Mouse (Mus musculus) forebrain, embryonic 15.5 days (tissue): ENCODE measurements around the gene Epop. TPM values are rescaled to one million over a fixed set of nuclear protein-coding genes. Genes with fewer than 3 reads are reported as not detected.
"Not testable (repeated sequence)": the region's sequence is repeated elsewhere in the genome, so short reads cannot be mapped to it uniquely, and the experiment has no call there.

Experiments used
- ATAC-seq: fragments of 200-750 bp; cut with Nextera tagmentation; replicated peaks from 2 replicates; pipeline ENCODE4 v1.8.0; 2017; ENCODE audit warnings: mild to moderate bottlenecking, moderate TSS enrichment, moderate library complexity
- H3K27ac ChIP-seq: fragments of 300-500 bp; sonication (generic); replicated peaks from 2 replicates; pipeline ENCODE4 v1.5.1; 2015; ENCODE audit warnings: mild to moderate bottlenecking, inconsistent platforms
- H3K27me3 ChIP-seq: fragments of 300-500 bp; sonication (generic); 2 replicates; pipeline ENCODE4 v1.6.1; 2015; ENCODE audit warnings: inconsistent platforms
- H3K36me3 ChIP-seq: fragments of 300-500 bp; sonication (generic); 2 replicates; pipeline ENCODE4 v1.6.1; 2015; ENCODE audit warnings: mild to moderate bottlenecking, inconsistent platforms
- H3K4me1 ChIP-seq: fragments of 300-500 bp; sonication (generic); 2 replicates; pipeline ENCODE4 v1.6.1; 2015; ENCODE audit warnings: inconsistent platforms
- H3K4me2 ChIP-seq: fragments of 300-500 bp; sonication (generic); replicated peaks from 2 replicates; pipeline ENCODE4 v1.6.1; 2015; ENCODE audit warnings: mild to moderate bottlenecking, inconsistent platforms
- H3K4me3 ChIP-seq: fragments of 300-500 bp; sonication (generic); 2 replicates; pipeline ENCODE4 v1.5.1; 2015; ENCODE audit warnings: mild to moderate bottlenecking, inconsistent platforms
- H3K9ac ChIP-seq: fragments of 300-500 bp; sonication (generic); replicated peaks from 2 replicates; pipeline ENCODE4 v1.6.1; 2015; ENCODE audit warnings: mild to moderate bottlenecking, inconsistent platforms
- H3K9me3 ChIP-seq: fragments of 300-500 bp; sonication (generic); 2 replicates; pipeline ENCODE4 v1.6.1; 2016; ENCODE audit warnings: inconsistent platforms
- WGBS: fragments of 180-500 bp; shearing (Covaris S2); methylation state at CpG from one replicate; pipeline ENCODE4 v1.1.7; 2015; ENCODE audit warnings: mixed read lengths; 5-methylcytosine and 5-hydroxymethylcytosine counted together
- polyA plus RNA-seq: library from polyadenylated mRNA; unstranded; fragments of >200 nt; fragmentation: Nextera tagmentation; extraction: Ambion mirVana; gene quantifications from 2 replicates; pipeline ENCODE4 v1.2.1, GENCODE M21; 2015

The Epop gene
- polyA plus RNA-seq, 1 experiment from 2014 or later, result 4.6 TPM

DNA sequence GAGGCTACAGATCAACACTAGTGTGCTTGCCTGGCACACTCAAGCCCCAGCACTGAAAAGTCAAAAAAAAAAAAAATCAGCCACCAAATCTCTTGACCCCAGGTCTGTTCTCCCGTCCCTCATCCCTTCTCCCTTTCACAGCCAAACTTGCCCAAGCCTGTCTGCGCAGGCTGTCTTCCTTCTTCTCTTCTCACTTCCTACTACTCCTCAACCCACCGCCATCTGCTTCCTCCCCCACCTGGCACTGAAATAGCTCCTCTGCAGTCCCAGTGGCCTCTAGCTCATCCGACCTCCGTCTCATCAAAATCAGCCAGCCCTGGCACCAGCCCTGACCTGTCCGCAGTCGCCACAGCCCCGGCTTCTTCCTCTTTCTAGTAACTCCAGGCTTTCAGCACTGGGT, 12.2 kb upstream of the Epop start:
- Histone ChIP-seq H3K27ac (no peak overlapping the region), H3K9ac (no peak overlapping the region), H3K36me3 (no peaks in the 10 kb centered on the region), H3K27me3 (no peaks in the 10 kb centered on the region), H3K4me3 (no peak overlapping the region), H3K9me3 (no peaks in the 10 kb centered on the region), H3K4me2 (no peak overlapping the region), H3K4me1 (no peaks in the 10 kb centered on the region)
- no peak for ATAC-seq
- WGBS, result 69% methylated on average over 8 of the region's 8 CpGs

DNA sequence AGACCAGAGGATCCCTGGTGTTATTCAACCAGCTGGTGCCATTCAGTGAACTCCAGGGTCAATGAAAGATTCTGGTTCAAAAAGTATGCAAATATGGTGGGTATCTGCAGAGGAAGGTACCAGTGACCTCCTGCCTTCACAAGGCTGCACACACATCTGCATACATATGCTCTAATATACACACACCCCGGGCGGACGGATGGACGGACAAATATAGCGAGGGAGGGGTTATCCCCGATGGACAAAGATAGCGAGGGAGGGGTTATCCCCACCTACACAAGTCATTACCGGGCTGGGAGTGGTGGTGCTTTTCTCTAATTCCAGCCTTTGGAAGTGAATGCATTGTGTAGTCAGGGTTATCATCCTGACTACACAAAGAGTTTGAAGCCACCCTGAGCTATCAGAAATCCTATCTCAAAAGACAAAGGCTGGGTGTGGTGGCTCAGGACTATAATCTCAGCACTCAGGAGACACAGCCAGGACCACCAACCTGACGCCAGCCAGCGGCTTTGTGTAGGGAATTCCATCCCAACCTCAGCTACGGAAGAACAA, 6.0 kb upstream of the Epop start:
- no peak overlapping the region for H3K4me3 ChIP-seq
- H3K9ac ChIP-seq, result no peak overlapping the region
- H3K27ac ChIP-seq, result no peak overlapping the region
- H3K4me2 ChIP-seq, result no peak overlapping the region
- no peak for ATAC-seq
- 78% methylated on average over 11 of the region's 11 CpGs for WGBS
- peaks cover 6% of the 10 kb centered on the region; the same call in 1 of the 2 replicates for H3K4me1 ChIP-seq
- no peaks in the 10 kb centered on the region for H3K36me3 ChIP-seq
- peaks cover 13% of the 10 kb centered on the region for H3K27me3 ChIP-seq
- no peaks in the 10 kb centered on the region for H3K9me3 ChIP-seq

- H3K9me3 ChIP-seq, ATAC-seq, H3K27ac ChIP-seq, H3K4me2 ChIP-seq, H3K36me3 ChIP-seq, H3K9ac ChIP-seq, H3K4me3 ChIP-seq: not testable (repeated sequence)
- WGBS, result 83% methylated on average over 4 of the region's 4 CpGs
- H3K27me3 ChIP-seq, result peaks cover 41% of the 10 kb centered on the region
- peaks cover 32% of the 10 kb centered on the region for H3K4me1 ChIP-seq
These were observed 2.9 kb upstream of the Epop start for GRCm38 (mm10) chr11:97632440-97632839.

GRCm38 (mm10) chr11:97631938-97632337, 2.4 kb upstream of the Epop start:
- peak; percentile 52; the same call in 1 of the 2 replicates for ATAC-seq
- H3K4me2 ChIP-seq, result no peak overlapping the region
- H3K27me3 ChIP-seq, result peaks cover 46% of the 10 kb centered on the region
- H3K36me3 ChIP-seq, result no peaks in the 10 kb centered on the region
- H3K4me1 ChIP-seq, result peaks cover 34% of the 10 kb centered on the region
- no peak overlapping the region for H3K27ac ChIP-seq
- WGBS, result 3% methylated on average over 12 of the region's 12 CpGs
- no peaks in the 10 kb centered on the region for H3K9me3 ChIP-seq
- H3K9ac ChIP-seq, result no peak overlapping the region
- H3K4me3 ChIP-seq, result no peak overlapping the region

GRCm38 (mm10) chr11:97631500-97631899, 2.0 kb upstream of the Epop start:
- no peak for ATAC-seq
- no peak overlapping the region for H3K4me3 ChIP-seq
- no peaks in the 10 kb centered on the region for H3K9me3 ChIP-seq
- no peaks in the 10 kb centered on the region for H3K36me3 ChIP-seq
- peaks cover 49% of the 10 kb centered on the region for H3K27me3 ChIP-seq
- no peak overlapping the region for H3K9ac ChIP-seq
- WGBS, result 16% methylated on average over 5 of the region's 5 CpGs
- peaks cover 34% of the 10 kb centered on the region for H3K4me1 ChIP-seq
- H3K4me2 ChIP-seq, result no peak overlapping the region
- H3K27ac ChIP-seq, result no peak overlapping the region

DNA sequence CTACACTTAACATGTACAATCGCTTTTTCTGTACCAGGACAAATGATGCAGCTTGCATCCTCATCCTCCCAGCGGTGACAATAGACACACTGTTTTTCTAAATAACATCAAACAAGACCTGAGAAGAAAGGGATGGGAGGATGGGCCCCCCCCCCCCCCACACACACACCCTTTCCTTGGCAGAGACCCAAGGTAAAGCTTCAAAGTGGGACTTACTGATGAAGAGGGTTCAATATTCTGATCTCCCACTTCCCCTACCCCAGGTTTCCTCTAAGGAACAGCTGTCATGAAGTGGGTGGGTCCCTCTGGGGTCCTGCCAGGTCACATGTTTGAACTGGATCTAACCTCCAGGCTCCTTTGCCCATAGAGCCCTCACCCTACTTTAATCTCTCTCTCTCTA, 1.5 kb upstream of the Epop start:
- H3K9ac ChIP-seq, result no peak overlapping the region
- H3K27me3 ChIP-seq, result peaks cover 54% of the 10 kb centered on the region
- no peak overlapping the region for H3K4me3 ChIP-seq
- no peak overlapping the region for H3K27ac ChIP-seq
- H3K4me2 ChIP-seq, result no peak overlapping the region
- peaks cover 34% of the 10 kb centered on the region for H3K4me1 ChIP-seq
- no peaks in the 10 kb centered on the region for H3K9me3 ChIP-seq
- H3K36me3 ChIP-seq, result no peaks in the 10 kb centered on the region
- ATAC-seq, result no peak
- 19% methylated on average over 2 of the region's 2 CpGs for WGBS

DNA sequence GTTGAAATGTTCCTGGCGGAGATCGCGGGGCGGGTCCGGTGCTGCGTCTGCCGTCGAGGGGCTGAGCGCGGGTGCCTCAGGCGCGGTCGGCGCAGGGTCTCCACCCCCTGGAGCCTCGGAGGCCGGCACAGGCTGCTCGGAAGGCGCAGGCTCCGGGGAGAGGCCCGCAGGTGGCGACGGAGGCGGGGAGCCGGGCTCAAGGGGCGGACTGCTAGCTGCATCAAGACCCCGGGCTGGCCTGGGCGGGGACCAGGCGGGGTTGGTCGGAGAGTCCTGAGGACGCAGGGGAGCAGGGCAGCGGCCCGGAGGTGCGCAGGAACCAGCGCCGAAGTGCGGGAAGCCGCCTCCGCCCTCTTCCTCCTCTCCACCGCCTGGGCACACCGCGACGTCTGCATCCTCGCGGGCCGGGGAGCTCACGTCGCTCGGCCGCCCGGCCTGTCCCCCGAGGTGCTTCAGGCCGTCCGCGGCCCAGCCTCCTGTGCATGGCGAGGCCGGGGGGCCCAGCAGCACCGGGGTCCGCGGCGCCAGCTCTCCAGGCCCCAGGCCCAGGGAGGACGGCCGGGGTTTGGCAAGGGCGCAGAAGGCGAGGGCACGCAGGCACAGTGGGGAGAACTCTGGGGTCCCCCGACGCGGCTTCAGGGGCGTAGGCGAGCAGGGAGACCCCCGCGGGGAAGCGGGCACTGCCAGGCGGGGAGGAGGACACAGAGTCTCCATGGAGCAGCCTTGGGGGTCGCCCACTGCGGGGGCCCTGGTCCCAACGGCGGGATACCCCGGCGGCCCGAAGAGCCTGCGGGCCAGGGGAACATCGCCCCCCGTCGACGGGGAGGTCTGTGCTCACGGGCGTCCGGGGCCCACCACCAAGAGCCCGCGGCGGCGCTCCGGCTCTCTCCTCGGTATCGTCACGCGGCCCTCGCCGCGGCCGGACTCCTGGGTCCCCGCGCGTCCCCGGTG, 659 bp downstream of the Epop start:
- peaks cover 34% of the 10 kb centered on the region for H3K4me1 ChIP-seq
- peak overlapping the region; percentile 80 for H3K4me2 ChIP-seq
- peaks cover 65% of the 10 kb centered on the region for H3K27me3 ChIP-seq
- under 1% methylated on average over 103 of the region's 106 CpGs for WGBS
- H3K9ac ChIP-seq, result peak overlapping the region; percentile 78
- H3K4me3 ChIP-seq, result peak overlapping the region; percentile 76
- peak; percentile 30 for ATAC-seq
- H3K36me3 ChIP-seq, result no peaks in the 10 kb centered on the region
- no peak overlapping the region for H3K27ac ChIP-seq
- no peaks in the 10 kb centered on the region for H3K9me3 ChIP-seq

DNA sequence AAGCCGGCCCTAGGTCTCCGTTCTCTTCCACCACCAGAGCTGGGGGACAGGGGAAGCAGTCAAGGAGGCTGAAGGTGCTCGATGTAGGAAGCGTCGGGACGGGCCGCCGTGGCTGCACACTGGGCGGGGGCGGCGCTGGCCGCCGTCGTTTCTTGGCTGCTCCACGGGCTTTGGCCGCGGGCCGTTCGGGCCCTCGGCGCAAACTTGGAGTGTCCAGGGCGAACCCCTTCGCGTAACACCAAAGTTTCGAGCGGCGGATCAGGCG, 1.3 kb downstream of the Epop start:
- Histone ChIP-seq H3K27me3 (peaks cover 69% of the 10 kb centered on the region), H3K9me3 (no peaks in the 10 kb centered on the region), H3K9ac (peak overlapping the region; percentile 78), H3K36me3 (no peaks in the 10 kb centered on the region), H3K4me3 (peak overlapping the region; percentile 76), H3K4me2 (peak overlapping the region; percentile 80), H3K4me1 (peaks cover 34% of the 10 kb centered on the region), H3K27ac (no peak overlapping the region)
- no peak for ATAC-seq
- under 1% methylated on average over 28 of the region's 28 CpGs for WGBS

DNA sequence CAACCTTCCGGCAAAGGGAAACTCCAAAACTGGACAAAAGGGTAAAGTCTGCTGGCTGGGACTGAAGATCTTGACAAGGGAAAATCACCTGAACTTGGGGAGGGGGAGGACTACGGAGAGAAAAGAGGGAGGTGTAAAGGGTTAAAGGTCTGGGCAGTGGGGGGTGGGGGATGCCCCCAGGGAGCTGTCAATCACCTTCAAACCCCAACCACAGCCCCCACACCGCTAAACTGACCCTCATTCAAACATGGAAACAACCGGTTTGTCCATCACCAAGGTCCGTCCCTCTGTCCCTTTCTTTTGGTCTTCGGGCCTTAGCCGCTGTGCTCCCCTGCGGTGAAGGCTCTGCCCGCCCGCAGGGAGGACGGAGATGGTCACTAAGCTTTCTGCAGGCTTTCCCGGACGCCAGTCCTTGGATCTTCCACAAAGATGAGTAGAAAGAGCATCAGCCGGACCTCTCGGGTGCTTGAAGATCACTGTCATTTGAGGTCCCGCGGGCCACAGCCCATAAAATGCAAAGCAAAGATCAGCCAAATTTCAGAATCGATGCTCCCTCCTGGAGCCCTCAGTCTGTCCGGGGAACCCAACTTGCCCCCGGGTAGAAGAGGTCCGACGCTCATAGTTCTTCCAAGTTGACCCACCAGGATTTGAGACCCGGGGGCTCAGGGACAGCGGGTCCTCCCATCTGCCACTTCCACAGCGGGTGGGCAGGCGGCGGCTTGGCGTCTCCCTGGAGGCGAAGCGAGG, 1.8 kb downstream of the Epop start:
- Histone ChIP-seq H3K9ac (no peak overlapping the region; the same call in 1 of the 2 replicates), H3K4me1 (peaks cover 34% of the 10 kb centered on the region), H3K4me3 (peak overlapping the region; percentile 76), H3K9me3 (no peaks in the 10 kb centered on the region), H3K4me2 (peak overlapping the region; percentile 80), H3K27me3 (peaks cover 69% of the 10 kb centered on the region), H3K27ac (no peak overlapping the region), H3K36me3 (no peaks in the 10 kb centered on the region)
- WGBS, result 3% methylated on average over 30 of the region's 30 CpGs
- no peak for ATAC-seq

DNA sequence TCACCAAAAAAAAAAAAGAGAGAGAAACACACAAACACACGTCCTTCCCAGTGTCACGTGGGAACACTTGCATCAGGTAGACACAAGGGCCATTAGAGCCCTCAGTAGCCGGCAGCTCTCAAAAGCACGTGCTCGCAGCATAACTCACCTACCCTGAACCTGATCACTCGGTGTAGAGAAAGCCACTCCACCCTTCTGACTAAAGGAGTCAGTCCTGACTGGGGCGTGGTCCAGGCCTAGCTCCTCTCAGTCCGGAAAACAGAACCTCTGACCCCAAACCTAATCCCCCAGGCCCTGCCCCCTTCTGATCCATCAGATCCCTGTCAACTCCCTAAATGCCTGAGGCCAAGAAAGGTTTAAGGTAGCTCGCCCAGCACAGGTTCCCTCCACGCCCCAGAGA, 2.7 kb downstream of the Epop start:
- H3K36me3 ChIP-seq, result no peaks in the 10 kb centered on the region
- no peak for ATAC-seq
- H3K4me1 ChIP-seq, result peaks cover 34% of the 10 kb centered on the region
- H3K27me3 ChIP-seq, result peaks cover 69% of the 10 kb centered on the region
- no peak overlapping the region for H3K4me3 ChIP-seq
- H3K27ac ChIP-seq, result no peak overlapping the region
- 16% methylated on average over 10 of the region's 10 CpGs for WGBS
- H3K9me3 ChIP-seq, result no peaks in the 10 kb centered on the region
- H3K4me2 ChIP-seq, result no peak overlapping the region
- no peak overlapping the region for H3K9ac ChIP-seq

GRCm38 (mm10) chr11:97626431-97626830, 3.1 kb downstream of the Epop start:
- no peak overlapping the region for H3K9ac ChIP-seq
- H3K27me3 ChIP-seq, result peaks cover 65% of the 10 kb centered on the region
- no peak overlapping the region for H3K27ac ChIP-seq
- H3K4me1 ChIP-seq, result peaks cover 30% of the 10 kb centered on the region
- H3K4me2 ChIP-seq, result no peak overlapping the region
- 14% methylated on average over 13 of the region's 13 CpGs for WGBS
- no peaks in the 10 kb centered on the region for H3K9me3 ChIP-seq
- no peak overlapping the region for H3K4me3 ChIP-seq
- no peaks in the 10 kb centered on the region for H3K36me3 ChIP-seq
- no peak for ATAC-seq

- no peak for ATAC-seq
- Histone ChIP-seq H3K4me1 (peaks cover 28% of the 10 kb centered on the region), H3K27ac (no peak overlapping the region), H3K27me3 (peaks cover 56% of the 10 kb centered on the region), H3K4me2 (no peak overlapping the region), H3K4me3 (no peak overlapping the region), H3K9me3 (no peaks in the 10 kb centered on the region), H3K9ac (no peak overlapping the region), H3K36me3 (no peaks in the 10 kb centered on the region)
- 77% methylated on average over 5 of the region's 5 CpGs for WGBS
These were observed 4.0 kb downstream of the Epop start for GRCm38 (mm10) chr11:97625551-97625950.
